Mouse (Mus musculus) G1E (cell line): ENCODE measurements around the gene Tcirg1. TPM values are rescaled to one million over a fixed set of nuclear protein-coding genes. Genes with fewer than 3 reads are reported as not detected.

ENCODE experiments used
- ATAC-seq: 2 replicates; pipeline ENCODE4 v1.8.0; 2016; ENCODE audit warnings: mild to moderate bottlenecking; ENCODE audit not compliant: insufficient number of reproducible peaks, poor library complexity, low FRiP score, severe bottlenecking; ENCODE audit errors: extremely low read depth
- DNase-seq: peaks from one replicate; pipeline ENCODE4 v3.0.0; 2012; ENCODE audit warnings: low spot score
- H3K27me3 ChIP-seq: 2 replicates; pipeline ENCODE4 v1.6.1; 2012; ENCODE audit warnings: mild to moderate bottlenecking, low read length, inconsistent platforms; ENCODE audit not compliant: insufficient read depth
- H3K36me3 ChIP-seq: replicated peaks from 2 replicates; pipeline ENCODE3; 2012; ENCODE audit warnings: mild to moderate bottlenecking, inconsistent platforms
- H3K4me1 ChIP-seq: 2 replicates; pipeline ENCODE4 v1.6.1; 2012; ENCODE audit warnings: low read depth, low read length, inconsistent platforms, mixed read lengths; ENCODE audit not compliant: insufficient read depth
- H3K4me3 ChIP-seq: 2 replicates; pipeline ENCODE4 v1.5.1; 2012; ENCODE audit warnings: low read depth, mild to moderate bottlenecking, inconsistent platforms, low read length, moderate library complexity, mixed read lengths
- H3K9me3 ChIP-seq: replicated peaks from 2 replicates; pipeline ENCODE4 v1.6.1; 2012; ENCODE audit warnings: inconsistent platforms
- CTCF ChIP-seq: IDR thresholded peaks from 2 replicates; pipeline ENCODE4 v1.5.1; 2012; ENCODE audit warnings: low read depth, low read length, inconsistent platforms, mixed read lengths
- GATA2 ChIP-seq: IDR thresholded peaks from 2 replicates; pipeline ENCODE4 v1.6.1; 2012; ENCODE audit warnings: low read depth, low read length, inconsistent platforms, borderline replicate concordance
- POLR2AphosphoS5 ChIP-seq: IDR thresholded peaks from 2 replicates; pipeline ENCODE4 v1.6.1; 2012; ENCODE audit warnings: low read depth, low read length, inconsistent platforms; ENCODE audit not compliant: insufficient replicate concordance
- polyA plus RNA-seq: library from polyadenylated mRNA; stranded (reverse); fragments of >175 nt; gene quantifications from 2 replicates; pipeline ENCODE4 v1.2.3, GENCODE M21; 2012
- total RNA-seq, 2 experiments: library from RNA; stranded (forward) in 1 of 2; stranded (reverse) in 1 of 2; fragments of 200-1000 nt in 1 of 2; fragments of >200 nt in 1 of 2; fragmentation: Nextera tagmentation in 1 of 2; gene quantifications; 2 replicates each; pipeline ENCODE4 v1.2.3; 2014 to 2017

The Tcirg1 gene
- total and polyA plus RNA-seq, 3 experiments = 30.7 to 43.9 (median 37.0) TPM

- Histone ChIP-seq H3K36me3 (no peaks in the 10 kb centered on the region), H3K4me3 (no peak overlapping the region), H3K27me3 (peaks cover 9% of the 10 kb centered on the region), H3K9me3 (no peaks in the 10 kb centered on the region), H3K4me1 (peaks cover 11% of the 10 kb centered on the region)
- DNase-seq (no peak), ATAC-seq (no peak)
- TF ChIP-seq POLR2AphosphoS5 (no peak), CTCF (no peak), GATA2 (no peak)
These were observed 60.0 kb downstream of the Tcirg1 start for GRCm38 (mm10) chr19:3846676-3847604.

Other genes with a start within 250 kb of the Tcirg1 start
Only the 20 nearest of the 26 such genes appear.
- gene 1810055G02Rik, start 198.8 kb downstream of the Tcirg1 start, total RNA-seq (2014; fragmentation: Nextera tagmentation) = 20.4 and 22.4 TPM in 2 replicates
- 5.6 and 7.3 TPM in 2 replicates for gene 1810055G02Rik, start 198.8 kb downstream of the Tcirg1 start, total RNA-seq (2017)
- 10.2 and 12.5 TPM in 2 replicates for gene 1810055G02Rik, start 198.8 kb downstream of the Tcirg1 start, polyA plus RNA-seq
- 26.0 and 32.4 TPM in 2 replicates for gene Kmt5b, start 139.7 kb downstream of the Tcirg1 start, total RNA-seq (2014; fragmentation: Nextera tagmentation)
- gene Kmt5b, start 139.7 kb downstream of the Tcirg1 start, total RNA-seq (2017) = 29.9 and 36.4 TPM in 2 replicates
- gene Kmt5b, start 139.7 kb downstream of the Tcirg1 start, polyA plus RNA-seq = 5.3 and 6.4 TPM in 2 replicates
- gene Chka, start 55.4 kb downstream of the Tcirg1 start, total RNA-seq (2014; fragmentation: Nextera tagmentation) = 26.7 and 32.5 TPM in 2 replicates
- 26.7 and 31.7 TPM in 2 replicates for gene Chka, start 55.4 kb downstream of the Tcirg1 start, total RNA-seq (2017)
- gene Chka, start 55.4 kb downstream of the Tcirg1 start, polyA plus RNA-seq = 7.4 and 10.9 TPM in 2 replicates
- 200 and 270 TPM in 2 replicates for gene Ndufs8, start 5.6 kb upstream of the Tcirg1 start, total RNA-seq (2014; fragmentation: Nextera tagmentation)
- gene Ndufs8, start 5.6 kb upstream of the Tcirg1 start, total RNA-seq (2017) = 89.6 and 99.1 TPM in 2 replicates
- 45.0 and 128 TPM in 2 replicates for gene Ndufs8, start 5.6 kb upstream of the Tcirg1 start, polyA plus RNA-seq
- not detected in 2 replicates for gene Aldh3b1, start 22.7 kb upstream of the Tcirg1 start, total RNA-seq (2014; fragmentation: Nextera tagmentation)
- 0.12 TPM in 1 of 2 replicates, not detected in the other for gene Aldh3b1, start 22.7 kb upstream of the Tcirg1 start, total RNA-seq (2017)
- gene Aldh3b1, start 22.7 kb upstream of the Tcirg1 start, polyA plus RNA-seq = not detected in 2 replicates
- gene Unc93b1, start 28.1 kb upstream of the Tcirg1 start, total RNA-seq (2014; fragmentation: Nextera tagmentation) = 0.53 TPM in 1 of 2 replicates, not detected in the other
- 0.22 TPM in 1 of 2 replicates, not detected in the other for gene Unc93b1, start 28.1 kb upstream of the Tcirg1 start, total RNA-seq (2017)
- 0.16 and 0.24 TPM in 2 replicates for gene Unc93b1, start 28.1 kb upstream of the Tcirg1 start, polyA plus RNA-seq
- not detected in 2 replicates for gene Aldh3b3, start 51.5 kb upstream of the Tcirg1 start, total RNA-seq (2014; fragmentation: Nextera tagmentation)
- 0.06 and 0.11 TPM in 2 replicates for gene Aldh3b3, start 51.5 kb upstream of the Tcirg1 start, total RNA-seq (2017)
- not detected in 2 replicates for gene Aldh3b3, start 51.5 kb upstream of the Tcirg1 start, polyA plus RNA-seq
- gene Aldh3b2, start 65.2 kb upstream of the Tcirg1 start, total RNA-seq (2014; fragmentation: Nextera tagmentation) = not detected in 2 replicates
- gene Aldh3b2, start 65.2 kb upstream of the Tcirg1 start, total RNA-seq (2017) = 0.06 and 0.11 TPM in 2 replicates
- not detected in 2 replicates for gene Aldh3b2, start 65.2 kb upstream of the Tcirg1 start, polyA plus RNA-seq
- gene Acy3, start 79.4 kb upstream of the Tcirg1 start, total RNA-seq (2014; fragmentation: Nextera tagmentation) = 7.4 and 10.2 TPM in 2 replicates
- 0.55 and 0.70 TPM in 2 replicates for gene Acy3, start 79.4 kb upstream of the Tcirg1 start, total RNA-seq (2017)
- 3.8 TPM in 2 replicates for gene Acy3, start 79.4 kb upstream of the Tcirg1 start, polyA plus RNA-seq
- gene Tbx10, start 85.6 kb upstream of the Tcirg1 start, total RNA-seq (2014; fragmentation: Nextera tagmentation) = not detected in 2 replicates
- 0.06 TPM in 1 of 2 replicates, not detected in the other for gene Tbx10, start 85.6 kb upstream of the Tcirg1 start, total RNA-seq (2017)
- gene Tbx10, start 85.6 kb upstream of the Tcirg1 start, polyA plus RNA-seq = not detected in 2 replicates
- 11.0 and 13.1 TPM in 2 replicates for gene Nudt8, start 93.4 kb upstream of the Tcirg1 start, total RNA-seq (2014; fragmentation: Nextera tagmentation)
- 11.7 and 19.5 TPM in 2 replicates for gene Nudt8, start 93.4 kb upstream of the Tcirg1 start, total RNA-seq (2017)
- gene Nudt8, start 93.4 kb upstream of the Tcirg1 start, polyA plus RNA-seq = 22.4 and 24.1 TPM in 2 replicates
- gene Gm49405, start 93.5 kb upstream of the Tcirg1 start, total RNA-seq (2014; fragmentation: Nextera tagmentation) = 1.9 and 3.2 TPM in 2 replicates
- 1.2 and 1.7 TPM in 2 replicates for gene Gm49405, start 93.5 kb upstream of the Tcirg1 start, total RNA-seq (2017)
- 3.7 and 4.7 TPM in 2 replicates for gene Gm49405, start 93.5 kb upstream of the Tcirg1 start, polyA plus RNA-seq
- 4.7 and 5.4 TPM in 2 replicates for gene Doc2g, start 96.2 kb upstream of the Tcirg1 start, total RNA-seq (2014; fragmentation: Nextera tagmentation)
- gene Doc2g, start 96.2 kb upstream of the Tcirg1 start, total RNA-seq (2017) = 1.9 and 3.3 TPM in 2 replicates
- gene Doc2g, start 96.2 kb upstream of the Tcirg1 start, polyA plus RNA-seq = 10.0 and 10.1 TPM in 2 replicates
- gene Ndufv1, start 105.7 kb upstream of the Tcirg1 start, total RNA-seq (2014; fragmentation: Nextera tagmentation) = 84.1 and 109 TPM in 2 replicates
- 181 and 191 TPM in 2 replicates for gene Ndufv1, start 105.7 kb upstream of the Tcirg1 start, total RNA-seq (2017)
- gene Ndufv1, start 105.7 kb upstream of the Tcirg1 start, polyA plus RNA-seq = 338 and 348 TPM in 2 replicates
- gene Gstp1, start 130.9 kb upstream of the Tcirg1 start, total RNA-seq (2014; fragmentation: Nextera tagmentation) = 48.7 and 86.5 TPM in 2 replicates
- gene Gstp1, start 130.9 kb upstream of the Tcirg1 start, total RNA-seq (2017) = 36.8 and 46.2 TPM in 2 replicates
- gene Gstp1, start 130.9 kb upstream of the Tcirg1 start, polyA plus RNA-seq = 38.7 and 64.2 TPM in 2 replicates
- 29.9 TPM in 1 of 2 replicates, not detected in the other for gene Gstp2, start 138.9 kb upstream of the Tcirg1 start, total RNA-seq (2014; fragmentation: Nextera tagmentation)
- gene Gstp2, start 138.9 kb upstream of the Tcirg1 start, total RNA-seq (2017) = not detected in 2 replicates
- gene Gstp2, start 138.9 kb upstream of the Tcirg1 start, polyA plus RNA-seq = 0.28 TPM in 1 of 2 replicates, not detected in the other
- 38.1 and 40.8 TPM in 2 replicates for gene Gstp3, start 152.4 kb upstream of the Tcirg1 start, total RNA-seq (2014; fragmentation: Nextera tagmentation)
- gene Gstp3, start 152.4 kb upstream of the Tcirg1 start, total RNA-seq (2017) = 21.0 and 24.6 TPM in 2 replicates
- gene Gstp3, start 152.4 kb upstream of the Tcirg1 start, polyA plus RNA-seq = 5.6 and 9.3 TPM in 2 replicates
- not detected in 2 replicates for gene Cabp2, start 174.4 kb upstream of the Tcirg1 start, total RNA-seq (2014; fragmentation: Nextera tagmentation)
- gene Cabp2, start 174.4 kb upstream of the Tcirg1 start, total RNA-seq (2017) = not detected in 2 replicates
- gene Cabp2, start 174.4 kb upstream of the Tcirg1 start, polyA plus RNA-seq = not detected in 2 replicates
- 36.6 and 40.9 TPM in 2 replicates for gene Cdk2ap2, start 190.0 kb upstream of the Tcirg1 start, total RNA-seq (2014; fragmentation: Nextera tagmentation)
- gene Cdk2ap2, start 190.0 kb upstream of the Tcirg1 start, total RNA-seq (2017) = 25.4 and 30.7 TPM in 2 replicates
- gene Cdk2ap2, start 190.0 kb upstream of the Tcirg1 start, polyA plus RNA-seq = 59.9 and 60.2 TPM in 2 replicates
- 22.2 and 29.9 TPM in 2 replicates for gene Pitpnm1, start 192.9 kb upstream of the Tcirg1 start, total RNA-seq (2014; fragmentation: Nextera tagmentation)
- 12.9 and 17.8 TPM in 2 replicates for gene Pitpnm1, start 192.9 kb upstream of the Tcirg1 start, total RNA-seq (2017)
- 48.7 and 61.2 TPM in 2 replicates for gene Pitpnm1, start 192.9 kb upstream of the Tcirg1 start, polyA plus RNA-seq